Comparison of ENCODE assay signal across 9 mouse cellular contexts in genomic region chrX:168795859-168796848, GRCm38 (mm10). TPM values are rescaled to one million over a fixed set of nuclear protein-coding genes. Genes with fewer than 3 reads are reported as not detected.
A peak's percentile ranks its signal among the peaks of the same experiment; 100 is the strongest.
DNase-seq lines count a peak whose midpoint lies in the region; ATAC-seq and TF ChIP-seq lines count a peak whose summit lies in the region.
"Had no signal": no experiment of that assay in that cellular context is flagged by ENCODE, and none has a peak within 500 bp of the region (broad histone marks: within the 10 kb centered on the region; RNA-seq: fewer than 3 reads in every experiment).

No protein-coding gene starts in this region.

- no peak overlapping the region for H3K27ac ChIP-seq in left cerebral cortex, adult 2 months
- no peak overlapping the region for H3K27ac ChIP-seq in intestine, postnatal 0 days (ENCODE audit: low read depth, low read length)
- no peak overlapping the region for H3K27ac ChIP-seq in stomach, postnatal 0 days (replicated peaks)

- peak overlapping the region; percentile 63 for H3K4me2 ChIP-seq in intestine, postnatal 0 days (replicated peaks; ENCODE audit: low read depth)
- peak overlapping the region; percentile 64 for H3K4me2 ChIP-seq in stomach, postnatal 0 days (replicated peaks; ENCODE audit: low read depth)

- H3K36me3 ChIP-seq in intestine, postnatal 0 days (ENCODE audit: control insufficient read depth, insufficient read depth), result no peaks in the 10 kb centered on the region
- H3K36me3 ChIP-seq in stomach, postnatal 0 days (ENCODE audit: control insufficient read depth, insufficient read depth, low read length), result no peaks in the 10 kb centered on the region

- no peak for TF ChIP-seq POLR2A in brain, embryonic 14.5 days (IDR thresholded peaks at IDR 0.05; ENCODE audit: borderline replicate concordance, extremely low read depth, insufficient read depth, insufficient read length, poor library complexity, severe bottlenecking)

- peaks cover 20% of the 10 kb centered on the region; the same call in 1 of the 2 replicates for H3K27me3 ChIP-seq in intestine, postnatal 0 days (replicated peaks; ENCODE audit: control insufficient read depth, insufficient read depth, low read length)
- no peaks in the 10 kb centered on the region for H3K27me3 ChIP-seq in stomach, postnatal 0 days (ENCODE audit: control insufficient read depth, insufficient read depth, low read length)

- no peaks in the 10 kb centered on the region for H3K4me1 ChIP-seq in intestine, postnatal 0 days (replicated peaks; ENCODE audit: control insufficient read depth, insufficient read depth, low read length)
- no peaks in the 10 kb centered on the region for H3K4me1 ChIP-seq in stomach, postnatal 0 days (replicated peaks; ENCODE audit: control insufficient read depth, insufficient read depth)

- peak in 1 of 2 experiments; percentile 13 for DNase-seq in left cerebral cortex, adult 2 months (ENCODE audit: extremely low spot score in 1 of 2, low spot score in 2 of 2)
- no peak for DNase-seq in left cerebral cortex, adult 9 months (ENCODE audit: low spot score in 2 of 2)
- DNase-seq in brain, embryonic 14.5 days (ENCODE audit: low read depth), result peak; percentile 31
- peak; percentile 0 for DNase-seq in lung, postnatal 14 days
- DNase-seq in stomach, postnatal 0 days (ENCODE audit: low spot score), result peak; percentile 16
- no peak for DNase-seq in frontal cortex, postnatal 25 days (ENCODE audit: low spot score in 2 of 2)

- no peaks in the 10 kb centered on the region for H3K9me3 ChIP-seq in intestine, postnatal 0 days (ENCODE audit: control insufficient read depth)
- no peaks in the 10 kb centered on the region for H3K9me3 ChIP-seq in stomach, postnatal 0 days (ENCODE audit: control insufficient read depth, low read length)

- peak; percentile 41 for ATAC-seq in granulocyte monocyte progenitor cell, adult 5-6 weeks (replicated peaks; ENCODE audit: poor library complexity, severe bottlenecking)
- ATAC-seq in intestine, postnatal 0 days, result no peak
- ATAC-seq in stomach, postnatal 0 days (ENCODE audit: low FRiP score, low TSS enrichment), result peak; percentile 24; the same call in 1 of the 2 replicates
- ATAC-seq: Patski had no signal

- no peak for TF ChIP-seq CTCF in left cerebral cortex, adult 2 months (IDR thresholded peaks at IDR 0.05)
- no peak for TF ChIP-seq CTCF in brain, embryonic 14.5 days (IDR thresholded peaks at IDR 0.05; ENCODE audit: borderline replicate concordance, extremely low read depth, insufficient read depth, insufficient read length)
- TF ChIP-seq CTCF in intestine, postnatal 0 days (IDR thresholded peaks at IDR 0.05; ENCODE audit: low read depth), result no peak
- TF ChIP-seq CTCF in stomach, postnatal 0 days (IDR thresholded peaks at IDR 0.05; ENCODE audit: low read depth), result no peak

- peak overlapping the region; percentile 38 for H3K4me3 ChIP-seq in left cerebral cortex, adult 2 months
- peak overlapping the region; percentile 36 for H3K4me3 ChIP-seq in intestine, postnatal 0 days (ENCODE audit: low read depth, low read length)
- peak overlapping the region; percentile 42 for H3K4me3 ChIP-seq in stomach, postnatal 0 days (ENCODE audit: low read depth, low read length)

- TF ChIP-seq EP300 in stomach, postnatal 0 days (optimal IDR thresholded peaks at IDR 0.05), result no peak

- intact Hi-C loops in left cerebral cortex, adult 2 months (cut with DNase I), result no loop called here

- H3K9ac ChIP-seq in intestine, postnatal 0 days (ENCODE audit: low read depth, low read length), result no peak overlapping the region
- peak overlapping the region; percentile 23; the same call in 1 of the 2 replicates for H3K9ac ChIP-seq in stomach, postnatal 0 days (ENCODE audit: low read length)

- WGBS in intestine, postnatal 0 days, result 16% methylated on average over 54 of the region's 55 CpGs
- WGBS in stomach, postnatal 0 days, result 14% methylated on average over 55 of the region's 55 CpGs

RNA-seq across cellular contexts. Expression of gene Arhgap6, which starts 1.3 kb away (rescaled TPM):
- 10 to 100 TPM in 1 of 2 experiments, 1 to 10 TPM in 1; 8.8 to 12.7 TPM for total RNA-seq in left cerebral cortex, adult 2 months (2021)
- 0.64 and 1.2 TPM in 2 replicates for polyA plus RNA-seq in brain, embryonic 14.5 days (2012; rRNA removed)
- total RNA-seq in granulocyte monocyte progenitor cell, adult 5-6 weeks (2014; fragmentation: Nextera tagmentation), result 3.6 and 6.6 TPM in 2 replicates
- total RNA-seq in granulocyte monocyte progenitor cell, adult 5-6 weeks (2017), result 1.6 and 4.3 TPM in 2 replicates
- polyA plus RNA-seq in intestine, postnatal 0 days (2015; fragmentation: Nextera tagmentation; extraction: Ambion mirVana), result 5.2 and 5.9 TPM in 2 replicates
- polyA plus RNA-seq in stomach, postnatal 0 days (2015; fragmentation: Nextera tagmentation; extraction: Ambion mirVana), result 4.8 and 5.0 TPM in 2 replicates

Comparison
In these comparisons a context has a peak if more than half of its experiments do, and no peak if none do; other contexts are left out.
1. DNase-seq: peak in brain, embryonic 14.5 days (single experiment), lung, postnatal 14 days (single experiment) and stomach, postnatal 0 days (single experiment); none in left cerebral cortex, adult 9 months (0 of 2) and frontal cortex, postnatal 25 days (0 of 2).
2. Peak in every context shown above with its lines, with median percentiles within 50 percentile points of each other: H3K4me3 ChIP-seq.